Mouse (Mus musculus) gastrocnemius, adult 8-10 months (tissue): ENCODE results near the gene Zscan29. TPM values are rescaled to one million over a fixed set of nuclear protein-coding genes. Genes with fewer than 3 reads are reported as not detected.
"Not testable (repeated sequence)": the region's sequence is repeated elsewhere in the genome, so short reads cannot be mapped to it uniquely, and the experiment has no call there.

Experiments
- DNase-seq, 2 experiments: peaks; one replicate each; pipeline ENCODE4 v3.0.0; 2022; ENCODE audit warnings: low spot score in 2 of 2
- total RNA-seq, 4 experiments: library from RNA; stranded (reverse); gene quantifications; 2 replicates each; pipeline ENCODE4 v1.2.4; 2022

Gene Zscan29
- total RNA-seq, 4 experiments from 2014 or later = 3.8 to 4.9 (median 4.5) TPM

DNA sequence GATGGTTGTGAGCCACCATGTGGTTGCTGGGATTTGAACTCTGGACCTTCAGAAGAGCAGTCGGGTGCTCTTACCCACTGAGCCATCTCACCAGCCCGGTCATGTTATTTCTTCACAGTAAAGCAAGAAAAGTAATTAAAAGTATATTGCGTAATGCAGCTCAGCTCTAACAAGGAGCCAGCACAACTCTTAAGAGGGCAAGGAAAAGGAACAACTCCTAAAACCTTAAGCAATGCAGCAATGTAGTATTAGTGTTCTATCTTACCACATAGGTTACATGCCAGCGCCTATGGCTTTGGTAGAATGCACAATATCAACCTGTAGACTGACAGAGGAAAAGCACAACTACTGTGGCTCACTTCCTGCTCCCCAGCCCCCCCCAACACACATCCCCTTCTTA is 33.6 kb downstream of the Zscan29 start:
- no peak for DNase-seq

GRCm38 (mm10) chr2:121132822-121133221 is 38.1 kb downstream of the Zscan29 start:
- DNase-seq = no peak

GRCm38 (mm10) chr2:121128865-121129620 is 41.9 kb downstream of the Zscan29 start:
- no peak for DNase-seq

DNA sequence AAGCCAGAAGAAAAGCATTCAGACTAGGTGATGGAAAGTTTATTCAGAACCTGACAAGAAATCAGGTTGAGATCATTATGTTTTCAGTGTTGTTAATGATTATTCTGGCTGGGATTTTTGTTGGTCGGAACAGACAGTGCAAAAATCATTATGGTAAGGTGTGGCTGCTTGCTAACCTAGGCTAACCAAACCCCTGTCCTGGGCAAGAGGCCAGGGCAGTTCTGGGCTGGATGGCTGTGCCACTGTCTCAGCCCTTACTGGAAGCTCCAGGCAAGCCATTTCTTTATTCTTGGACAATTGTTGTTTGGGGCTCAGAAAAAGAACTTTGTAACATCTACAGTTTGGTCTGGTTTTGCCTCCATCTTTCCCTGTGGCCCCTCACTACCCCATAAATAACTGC is 43.4 kb downstream of the Zscan29 start:
- DNase-seq = no peak

DNA sequence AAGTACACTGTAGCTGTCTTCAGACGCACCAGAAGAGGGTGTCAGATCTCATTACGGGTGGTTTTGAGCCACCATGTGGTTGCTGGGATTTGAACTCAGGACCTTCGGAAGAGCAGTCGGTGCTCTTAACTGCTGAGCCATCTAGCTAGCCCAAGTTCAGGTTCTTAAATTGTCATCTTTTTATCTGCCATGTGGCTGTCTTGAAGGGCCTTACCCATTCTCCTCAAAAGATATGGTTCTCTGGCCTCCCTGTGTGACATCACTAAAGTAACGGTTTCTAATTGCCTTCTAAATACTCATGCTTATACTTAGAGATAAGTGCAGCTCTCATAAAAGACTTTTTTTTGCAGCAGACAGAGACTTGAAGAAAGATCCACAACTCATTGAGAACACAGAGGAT is 44.6 kb downstream of the Zscan29 start:
- not testable (repeated sequence) for DNase-seq

DNA sequence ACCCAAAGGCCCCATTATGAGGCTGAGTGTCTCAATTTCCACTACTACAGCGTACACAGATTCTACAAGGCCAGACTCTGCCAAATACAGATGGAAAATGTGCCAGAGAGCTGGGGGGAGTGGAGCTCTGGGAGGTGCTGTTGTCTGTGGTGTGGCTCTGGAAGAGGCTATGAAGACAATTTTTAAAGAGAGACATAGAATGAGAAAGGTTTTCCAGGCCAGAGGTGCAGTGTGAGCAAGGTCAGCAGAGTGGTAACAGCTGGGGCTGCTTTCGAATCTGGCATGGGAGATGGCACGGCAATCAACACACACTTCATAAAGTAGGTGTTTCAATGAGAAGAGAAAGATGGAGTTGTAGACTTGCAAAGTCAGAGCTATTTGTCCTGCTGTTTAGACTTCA is 51.7 kb downstream of the Zscan29 start:
- DNase-seq = no peak

- DNase-seq = no peak
These were observed 55.5 kb downstream of the Zscan29 start for GRCm38 (mm10) chr2:121115418-121115817.

DNA sequence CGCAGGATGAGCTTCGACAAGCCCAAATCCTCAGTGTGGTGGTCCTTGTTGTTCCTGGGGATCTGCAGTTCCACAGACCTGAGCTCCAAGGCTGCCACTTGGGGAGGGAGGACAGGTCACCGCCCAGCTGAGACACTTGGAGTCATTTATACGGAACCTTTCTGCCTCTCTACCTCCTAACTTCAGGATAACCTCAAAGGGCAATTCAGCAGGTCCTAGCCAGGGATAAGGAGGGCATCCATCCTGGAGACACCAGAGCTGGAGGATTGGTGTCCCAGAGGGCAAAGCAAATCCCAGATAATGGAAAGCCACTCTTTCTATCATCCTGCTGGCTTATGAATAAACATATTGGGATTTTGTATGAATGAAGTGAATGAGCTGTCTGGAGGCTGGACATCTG is 61.2 kb downstream of the Zscan29 start, which contains the start of gene Tgm7:
TSS of gene Tgm7 (minus strand) at position 101 of the 400 bp plus-strand sequence.
- DNase-seq = no peak

Other genes starting within 250 kb of the Zscan29 start
- gene Ubr1, start 200.4 kb downstream of the Zscan29 start, total RNA-seq = 10 to 100 TPM; 27.4 to 31.5 (median 29.6) TPM
- 1 to 10 TPM; 2.9 to 4.0 (median 3.2) TPM for gene Tmem62, start 194.1 kb downstream of the Zscan29 start, total RNA-seq
- 10 to 100 TPM; 26.9 to 41.5 (median 37.5) TPM for gene Ccndbp1, start 162.7 kb downstream of the Zscan29 start, total RNA-seq
- not detected for gene Epb42, start 134.1 kb downstream of the Zscan29 start, total RNA-seq
- under 1 TPM; 0.20 to 0.43 (median 0.34) TPM for gene Tgm5, start 85.3 kb downstream of the Zscan29 start, total RNA-seq
- gene Tgm7, start 61.3 kb downstream of the Zscan29 start, total RNA-seq = not detected
- 10 to 100 TPM; 13.4 to 18.9 (median 17.1) TPM for gene Adal, start 30.7 kb downstream of the Zscan29 start, total RNA-seq
- 1 to 10 TPM; 3.5 to 5.0 (median 4.0) TPM for gene Lcmt2, start 30.5 kb downstream of the Zscan29 start, total RNA-seq
- 10 to 100 TPM; 10.2 to 16.5 (median 11.7) TPM for gene Tubgcp4, start 471 bp downstream of the Zscan29 start, total RNA-seq
- 10 to 100 TPM; 16.4 to 33.0 (median 23.5) TPM for gene Trp53bp1, start 100.3 kb upstream of the Zscan29 start, total RNA-seq
- gene Map1a, start 118.5 kb upstream of the Zscan29 start, total RNA-seq = 10 to 100 TPM in 3 of 4 experiments, 1 to 10 TPM in 1; 7.9 to 12.2 (median 10.8) TPM
- 100 to 1,000 TPM in 2 of 4 experiments, 10 to 100 TPM in 2; 97.7 to 103 (median 99.7) TPM for gene Ppip5k1, start 184.3 kb upstream of the Zscan29 start, total RNA-seq
- under 1 TPM in 1 of 4 experiments, not detected in 3; 0.48 TPM for gene Ckmt1, start 186.6 kb upstream of the Zscan29 start, total RNA-seq
- gene Strc, start 216.0 kb upstream of the Zscan29 start, total RNA-seq = not detected
- 10 to 100 TPM; 24.3 to 35.0 (median 30.9) TPM for gene Pdia3, start 242.7 kb upstream of the Zscan29 start, total RNA-seq
- gene Catsper2, start 242.7 kb upstream of the Zscan29 start, total RNA-seq = 1 to 10 TPM; 1.4 to 3.1 (median 2.2) TPM